Mouse (Mus musculus): ENCODE measurements around the gene Vmn2r109. TPM values are rescaled to one million over a fixed set of nuclear protein-coding genes. Genes with fewer than 3 reads are reported as not detected.

Gene Vmn2r109
- not detected for polyA plus RNA-seq (2012; fragmentation: generic; extraction: Trizol)

DNA sequence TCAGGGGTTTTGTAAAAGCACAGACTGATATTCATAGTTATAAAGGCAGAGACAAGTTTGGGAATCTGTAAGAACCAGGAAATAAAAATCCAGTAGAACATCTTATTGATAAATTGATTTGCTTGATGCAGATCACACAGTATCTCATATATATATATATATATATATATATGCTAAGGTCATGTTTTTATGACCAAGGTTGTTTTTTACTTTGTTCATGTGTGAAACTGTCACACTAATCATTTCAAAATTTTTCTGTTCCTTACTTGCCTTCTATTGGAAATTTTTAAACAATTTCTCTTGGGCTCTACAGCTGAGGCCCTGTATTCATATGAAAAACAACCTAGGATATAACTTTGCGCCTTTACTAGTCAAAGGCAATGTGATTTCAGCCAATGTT, at the start of gene Vmn2r109:
TSS of gene Vmn2r109 (minus strand) at position 101 of the 400 bp plus-strand sequence.

DNA sequence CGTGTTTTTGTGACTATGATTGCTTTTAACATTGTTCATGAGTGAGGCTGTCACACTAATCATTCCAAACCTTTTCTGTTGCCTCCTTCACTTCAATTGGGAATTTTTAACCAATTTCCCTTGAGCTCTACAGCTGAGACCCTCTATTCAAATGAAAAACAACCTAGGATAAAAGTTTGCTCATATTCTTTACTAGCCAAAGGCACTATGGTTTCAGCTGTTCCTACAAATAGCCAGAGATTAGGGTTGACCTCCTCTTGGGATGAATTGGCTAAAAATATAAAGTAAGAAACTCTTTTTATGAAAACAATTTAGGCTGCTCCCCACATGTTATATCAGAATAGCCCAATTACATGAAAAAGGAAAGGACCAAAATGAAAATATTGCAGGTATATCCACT, 31.8 kb upstream of the Vmn2r109 start, which contains the start of gene Vmn2r110:
TSS of gene Vmn2r110 (minus strand) at position 101 of the 400 bp plus-strand sequence.

DNA sequence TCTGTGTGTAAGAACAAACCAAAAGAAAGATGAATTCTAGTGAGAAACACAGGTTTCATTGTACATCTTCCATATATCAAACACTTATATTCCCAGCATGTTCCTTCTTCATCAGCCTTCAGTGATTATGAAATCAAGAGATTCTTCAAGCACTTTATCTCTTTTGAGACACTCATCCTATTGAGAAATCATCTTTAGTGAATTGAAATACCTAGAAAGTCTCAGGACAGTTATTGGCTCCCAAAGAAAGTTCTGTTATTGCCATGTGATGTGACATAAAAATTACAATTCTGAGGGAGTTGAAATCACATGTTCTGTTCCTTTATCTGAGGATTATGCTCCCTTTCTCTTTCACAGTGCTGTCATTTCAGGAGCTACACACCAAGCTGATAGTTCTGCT, 66.7 kb downstream of the Vmn2r109 start, which contains the start of gene Vmn1r225:
TSS of gene Vmn1r225 (plus strand) at position 301 of the 400 bp plus-strand sequence.

Other genes with a start within 250 kb of the Vmn2r109 start
- not detected for gene Vmn2r107, start 219.5 kb downstream of the Vmn2r109 start, polyA plus RNA-seq (2012; fragmentation: generic; extraction: Trizol)
- not detected for gene Vmn1r224, start 150.6 kb downstream of the Vmn2r109 start, polyA plus RNA-seq (2012; fragmentation: generic; extraction: Trizol)
- not detected for gene Vmn2r108, start 83.4 kb downstream of the Vmn2r109 start, polyA plus RNA-seq (2012; fragmentation: generic; extraction: Trizol)
- not detected for gene Vmn1r225, start 66.6 kb downstream of the Vmn2r109 start, polyA plus RNA-seq (2012; fragmentation: generic; extraction: Trizol)
- gene Vmn2r110, start 31.7 kb upstream of the Vmn2r109 start, polyA plus RNA-seq (2012; fragmentation: generic; extraction: Trizol): not detected
- not detected for gene Fpr-rs3, start 60.1 kb upstream of the Vmn2r109 start, polyA plus RNA-seq (2012; fragmentation: generic; extraction: Trizol)
- gene Vmn1r226, start 118.1 kb upstream of the Vmn2r109 start, polyA plus RNA-seq (2012; fragmentation: generic; extraction: Trizol): not detected
- not detected for gene Vmn1r227, start 165.1 kb upstream of the Vmn2r109 start, polyA plus RNA-seq (2012; fragmentation: generic; extraction: Trizol)
- not detected for gene Vmn1r228, start 221.4 kb upstream of the Vmn2r109 start, polyA plus RNA-seq (2012; fragmentation: generic; extraction: Trizol)
- not detected for gene Vmn1r229, start 246.8 kb upstream of the Vmn2r109 start, polyA plus RNA-seq (2012; fragmentation: generic; extraction: Trizol)

All from C3H10T1/2 (cell line).